Mouse (Mus musculus): ENCODE results near the gene Dst. TPM values are rescaled to one million over a fixed set of nuclear protein-coding genes. Genes with fewer than 3 reads are reported as not detected.

Dst gene
- total and polyA plus RNA-seq, 3 experiments, result 9.1 to 28.0 (median 20.5) TPM

DNA sequence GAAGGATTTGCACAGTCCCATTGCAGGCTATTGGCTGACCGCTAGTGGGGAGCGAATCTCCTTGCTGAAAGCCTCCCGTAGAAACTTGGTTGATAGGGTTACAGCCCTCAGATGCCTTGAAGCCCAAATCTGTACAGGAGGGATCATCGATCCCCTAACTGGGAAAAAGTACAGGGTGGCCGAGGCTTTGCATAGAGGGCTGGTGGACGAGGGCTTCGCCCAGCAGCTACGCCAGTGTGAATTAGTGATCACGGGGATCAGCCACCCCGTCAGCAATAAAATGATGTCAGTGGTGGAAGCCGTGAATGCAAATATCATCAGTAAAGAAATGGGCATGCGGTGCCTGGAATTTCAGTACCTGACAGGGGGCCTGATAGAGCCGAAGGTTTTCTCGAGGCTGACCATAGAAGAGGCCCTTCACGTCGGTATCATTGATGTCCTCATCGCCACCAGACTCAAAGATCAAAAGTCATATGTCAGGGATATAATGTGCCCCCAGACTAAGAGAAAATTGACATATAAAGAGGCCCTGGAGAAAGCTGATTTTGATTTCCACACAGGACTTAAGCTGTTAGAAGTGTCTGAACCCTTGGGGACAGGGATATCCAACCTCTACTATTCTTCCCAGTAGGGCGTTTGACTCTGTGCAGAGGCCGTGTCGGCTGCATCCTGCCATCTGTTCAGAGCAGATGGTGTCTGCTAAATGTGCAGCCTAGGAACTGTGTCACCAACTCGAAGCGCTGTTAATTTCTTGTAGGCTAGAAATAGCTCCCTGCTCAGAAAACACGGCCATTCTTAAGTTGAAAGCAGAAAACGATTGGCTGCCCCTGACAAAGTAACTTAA lies 274.6 kb downstream of the Dst start:
- in situ Hi-C loops (cut with MboI; ENCODE audit: low pct_ligation_motif_present, low pct_unique_long_range_greater_than_20kb, low sequenced_read_pairs), result no loop called here
- Histone ChIP-seq H3K27ac (ENCODE audit: insufficient read depth, low read depth) (no peak overlapping the region), H3K4me1 (ENCODE audit: control insufficient read depth in 1 of 2, insufficient read depth in 2 of 2) (no peaks in the 10 kb centered on the region), H3K9me3 (replicated peaks; ENCODE audit: low read length) (no peaks in the 10 kb centered on the region), H3K27me3 (replicated peaks) (no peaks in the 10 kb centered on the region), H3K4me3 (replicated peaks in 1 of 3; ENCODE audit: low read depth in 2 of 3, low read length in 2 of 3, poor library complexity in 1 of 3) (no peak overlapping the region), H3K36me3 (replicated peaks in 1 of 2; ENCODE audit: control insufficient read depth in 1 of 2, insufficient read depth in 1 of 2, low read length in 1 of 2) (peaks cover 13 to 69% of the 10 kb centered on the region in 2 experiments), H3K4me2 (ENCODE audit: insufficient read depth, low read depth, poor library complexity, severe bottlenecking) (no peak overlapping the region), H3K9ac (ENCODE audit: insufficient read depth, low read depth) (no peak overlapping the region), H3K79me2 (replicated peaks; ENCODE audit: control insufficient read depth, extremely low read depth, insufficient read depth, poor library complexity, severe bottlenecking) (no peaks in the 10 kb centered on the region)
- no peak for DNase-seq (ENCODE audit: extremely low read depth)
- dilution Hi-C loops (cut with MboI; ENCODE audit: extremely low pct_ligation_motif_present, extremely low pct_unique_long_range_greater_than_20kb, low sequenced_read_pairs), result no loop called here
- TF ChIP-seq SIN3A (IDR thresholded peaks at IDR 0.05; ENCODE audit: low read length), result no peak
- no peak for TF ChIP-seq MAZ (IDR thresholded peaks at IDR 0.05; ENCODE audit: low read depth, low read length)
- no peak for TF ChIP-seq POLR2A (IDR thresholded peaks at IDR 0.05; ENCODE audit: low read depth, low read length)
- TF ChIP-seq EP300 (IDR thresholded peaks at IDR 0.05; ENCODE audit: low read length), result no peak
- TF ChIP-seq MAX (IDR thresholded peaks at IDR 0.05; ENCODE audit: low read length), result no peak
- no peak for TF ChIP-seq IRF4 (IDR thresholded peaks at IDR 0.05; ENCODE audit: low read depth, low read length)
- no peak for TF ChIP-seq KAT2A (IDR thresholded peaks at IDR 0.05; ENCODE audit: insufficient replicate concordance, low read length)
- no peak for TF ChIP-seq CHD2 (IDR thresholded peaks at IDR 0.05; ENCODE audit: low read length)
- no peak for TF ChIP-seq PAX5 (IDR thresholded peaks at IDR 0.05; ENCODE audit: low read length)

DNA sequence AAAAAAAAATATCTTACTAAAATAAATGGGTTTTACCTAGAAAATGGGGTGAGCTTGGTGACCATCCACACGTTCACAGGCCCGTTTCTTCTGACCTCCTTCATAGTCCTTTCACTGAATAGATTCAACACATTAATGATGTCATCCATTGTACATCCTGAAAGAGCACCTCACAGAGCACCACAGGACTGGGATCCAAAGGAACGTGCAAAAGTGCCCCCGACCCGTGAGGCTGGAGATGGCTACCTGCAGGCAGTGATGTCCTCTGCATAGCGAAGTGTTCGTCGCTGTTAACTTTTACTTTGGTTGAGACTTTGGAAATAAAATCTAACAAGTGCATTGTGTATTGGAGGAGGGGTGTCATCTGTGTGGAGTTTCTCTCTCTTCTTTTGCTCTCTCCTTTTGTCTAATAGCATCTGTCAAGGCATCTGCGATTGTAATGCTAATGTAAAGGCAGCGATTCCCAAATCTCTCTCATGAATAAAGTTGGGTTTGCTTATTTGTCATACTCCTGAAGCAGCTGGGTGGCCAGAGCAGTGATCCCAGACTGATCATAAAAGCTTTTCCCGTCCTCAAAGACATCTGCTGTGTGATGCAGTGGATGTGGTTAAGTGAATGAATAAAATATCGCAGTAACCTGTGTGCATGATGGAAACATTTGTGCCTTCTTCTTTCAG lies 275.4 kb downstream of the Dst start:
- Histone ChIP-seq H3K9ac (ENCODE audit: insufficient read depth, low read depth) (no peak overlapping the region), H3K27ac (ENCODE audit: insufficient read depth, low read depth) (no peak overlapping the region), H3K79me2 (replicated peaks; ENCODE audit: control insufficient read depth, extremely low read depth, insufficient read depth, poor library complexity, severe bottlenecking) (no peaks in the 10 kb centered on the region), H3K27me3 (replicated peaks) (no peaks in the 10 kb centered on the region), H3K9me3 (replicated peaks; ENCODE audit: low read length) (no peaks in the 10 kb centered on the region), H3K4me1 (ENCODE audit: control insufficient read depth in 1 of 2, insufficient read depth in 2 of 2) (no peaks in the 10 kb centered on the region), H3K36me3 (replicated peaks in 1 of 2; ENCODE audit: control insufficient read depth in 1 of 2, insufficient read depth in 1 of 2, low read length in 1 of 2) (peaks cover 6 to 68% of the 10 kb centered on the region in 2 experiments), H3K4me3 (replicated peaks in 1 of 3; ENCODE audit: low read depth in 2 of 3, low read length in 2 of 3, poor library complexity in 1 of 3) (no peak overlapping the region), H3K4me2 (ENCODE audit: insufficient read depth, low read depth, poor library complexity, severe bottlenecking) (no peak overlapping the region)
- dilution Hi-C loops (cut with MboI; ENCODE audit: extremely low pct_ligation_motif_present, extremely low pct_unique_long_range_greater_than_20kb, low sequenced_read_pairs) (no loop called here), in situ Hi-C loops (cut with MboI; ENCODE audit: low pct_ligation_motif_present, low pct_unique_long_range_greater_than_20kb, low sequenced_read_pairs) (no loop called here)
- no peak for DNase-seq (ENCODE audit: extremely low read depth)
- no peak for TF ChIP-seq ETS1 (conservative IDR thresholded peaks at IDR 0.05; ENCODE audit: low read depth, low read length)
- no peak for TF ChIP-seq MEF2A (IDR thresholded peaks at IDR 0.05; ENCODE audit: borderline replicate concordance, low read depth, low read length)
- TF ChIP-seq MAX (IDR thresholded peaks at IDR 0.05; ENCODE audit: low read length), result no peak
- no peak for TF ChIP-seq RCOR1 (conservative IDR thresholded peaks at IDR 0.05; ENCODE audit: low read depth, low read length)
- TF ChIP-seq USF1 (IDR thresholded peaks at IDR 0.05; ENCODE audit: low read depth, low read length), result no peak
- TF ChIP-seq TCF12 (IDR thresholded peaks at IDR 0.05; ENCODE audit: low read depth, low read length), result no peak
- no peak for TF ChIP-seq BHLHE40 (IDR thresholded peaks at IDR 0.05; ENCODE audit: low read depth, low read length)
- TF ChIP-seq NELFE (IDR thresholded peaks at IDR 0.05; ENCODE audit: low read depth, low read length), result no peak
- TF ChIP-seq EP300 (IDR thresholded peaks at IDR 0.05; ENCODE audit: low read length), result no peak
